Mouse (Mus musculus): ENCODE data around the gene Gm4131.

DNA sequence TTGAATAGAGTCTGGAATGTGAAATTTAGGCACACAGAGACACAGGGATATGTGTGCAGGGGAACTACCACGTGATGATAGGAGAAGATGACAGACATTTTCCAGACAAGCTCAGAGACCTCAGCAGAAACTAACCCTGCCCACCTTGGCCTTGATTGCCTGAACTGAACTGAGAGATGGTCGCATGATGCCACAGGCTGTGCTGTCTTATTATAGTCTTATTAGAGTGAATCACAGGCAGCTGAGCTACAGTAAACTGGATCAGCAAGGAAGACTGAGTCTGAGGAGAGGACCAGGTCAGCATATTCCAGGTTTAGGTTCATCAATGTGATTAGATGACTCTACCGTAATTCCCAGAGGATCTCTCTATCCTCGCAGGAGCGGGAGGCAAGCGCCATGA lies 20.4 kb downstream of the Gm4131 start:
- no peak for TF ChIP-seq CTCF (IDR thresholded peaks at IDR 0.05; ENCODE audit: insufficient read depth, low read depth, low read length)
- TF ChIP-seq POLR2A (IDR thresholded peaks at IDR 0.05; ENCODE audit: insufficient read depth, low read depth, low read length) = no peak
